Mouse (Mus musculus) midbrain, embryonic 16.5 days (tissue): ENCODE results near the gene Slc12a4. TPM values are rescaled to one million over a fixed set of nuclear protein-coding genes. Genes with fewer than 3 reads are reported as not detected.
A peak's percentile ranks its signal among the peaks of the same experiment; 100 is the strongest.

ENCODE experiments used
- ATAC-seq: fragments of 200-750 bp; cut with Nextera tagmentation; 2 replicates; pipeline ENCODE4 v1.8.0; 2017; ENCODE audit warnings: moderate TSS enrichment
- H3K27ac ChIP-seq: fragments of 300-500 bp; sonication (generic); 2 replicates; pipeline ENCODE4 v1.5.1; 2014; ENCODE audit warnings: mild to moderate bottlenecking, low read length, mixed read lengths
- H3K27me3 ChIP-seq: fragments of 300-500 bp; sonication (generic); 2 replicates; pipeline ENCODE4 v1.6.1; 2014; ENCODE audit warnings: low read depth, low read length, mixed read lengths; ENCODE audit not compliant: control insufficient read depth, insufficient read depth
- H3K36me3 ChIP-seq: fragments of 300-500 bp; sonication (generic); 2 replicates; pipeline ENCODE4 v1.6.1; 2014; ENCODE audit warnings: mild to moderate bottlenecking, low read length, moderate library complexity, mixed read lengths; ENCODE audit not compliant: control insufficient read depth, insufficient read depth
- H3K4me1 ChIP-seq: fragments of 300-500 bp; sonication (generic); 2 replicates; pipeline ENCODE4 v1.6.1; 2014; ENCODE audit warnings: mild to moderate bottlenecking, low read length, mixed read lengths; ENCODE audit not compliant: control insufficient read depth, insufficient read depth
- H3K4me2 ChIP-seq: fragments of 300-500 bp; sonication (generic); 2 replicates; pipeline ENCODE4 v1.6.1; 2014; ENCODE audit warnings: mild to moderate bottlenecking, low read length, mixed read lengths
- H3K4me3 ChIP-seq: fragments of 300-500 bp; sonication (generic); 2 replicates; pipeline ENCODE4 v1.5.1; 2014; ENCODE audit warnings: low read depth, mild to moderate bottlenecking, low read length, moderate library complexity, mixed read lengths
- H3K9ac ChIP-seq: fragments of 300-500 bp; sonication (generic); 2 replicates; pipeline ENCODE4 v1.6.1; 2014; ENCODE audit warnings: low read depth, low read length, mixed read lengths
- H3K9me3 ChIP-seq: fragments of 300-500 bp; sonication (generic); replicated peaks from 2 replicates; pipeline ENCODE4 v1.6.1; 2014; ENCODE audit warnings: mild to moderate bottlenecking, low read length, mixed read lengths; ENCODE audit not compliant: control insufficient read depth, poor library complexity, severe bottlenecking
- WGBS: fragments of 180-500 bp; shearing (Covaris S2); extraction: QIAGEN DNeasy Blood & Tissue Kit; methylation state at CpG from one replicate; pipeline ENCODE4 v1.1.7; 2014; 5-methylcytosine and 5-hydroxymethylcytosine counted together
- polyA plus RNA-seq: library from polyadenylated mRNA; unstranded; fragments of >200 nt; fragmentation: Nextera tagmentation; extraction: Ambion mirVana; gene quantifications from 2 replicates; pipeline ENCODE4 v1.2.1, GENCODE M21; 2015

The Slc12a4 gene
- polyA plus RNA-seq, 1 experiment from 2014 or later = 10.6 TPM

DNA sequence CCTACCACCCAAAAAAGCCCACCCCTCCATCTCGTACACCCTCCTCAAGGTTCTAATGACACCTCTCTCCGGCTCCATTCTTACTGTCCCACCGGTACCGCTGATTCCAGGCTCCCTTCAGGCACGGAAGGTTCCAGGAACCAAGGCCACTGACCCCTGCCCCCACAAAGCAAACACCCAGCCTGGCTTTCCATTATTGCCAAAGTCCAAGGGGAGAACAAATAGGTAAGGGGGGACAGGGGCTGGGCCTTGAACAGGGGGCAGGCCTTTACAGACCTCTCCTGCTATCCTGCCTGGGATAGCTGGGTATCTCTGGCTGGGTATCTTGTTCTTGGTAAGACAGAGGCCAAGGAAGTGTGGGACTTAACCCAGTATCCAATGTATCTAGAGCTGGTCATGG is 23.4 kb downstream of the Slc12a4 start:
- Histone ChIP-seq H3K9ac (no peak overlapping the region), H3K27ac (no peak overlapping the region), H3K36me3 (no peaks in the 10 kb centered on the region), H3K4me2 (no peak overlapping the region), H3K4me1 (peaks cover 5% of the 10 kb centered on the region), H3K9me3 (no peaks in the 10 kb centered on the region), H3K4me3 (no peak overlapping the region), H3K27me3 (no peaks in the 10 kb centered on the region)
- WGBS = 96% methylated on average over 5 of the region's 5 CpGs
- ATAC-seq = no peak

- Histone ChIP-seq H3K27me3 (no peaks in the 10 kb centered on the region), H3K4me1 (peaks cover 5% of the 10 kb centered on the region), H3K36me3 (no peaks in the 10 kb centered on the region), H3K9me3 (no peaks in the 10 kb centered on the region), H3K4me3 (no peak overlapping the region), H3K27ac (no peak overlapping the region), H3K9ac (no peak overlapping the region), H3K4me2 (no peak overlapping the region)
- no peak for ATAC-seq
- WGBS = 94% methylated on average over 11 of the region's 11 CpGs
These were observed 23.9 kb downstream of the Slc12a4 start for GRCm38 (mm10) chr8:105942026-105942425.

DNA sequence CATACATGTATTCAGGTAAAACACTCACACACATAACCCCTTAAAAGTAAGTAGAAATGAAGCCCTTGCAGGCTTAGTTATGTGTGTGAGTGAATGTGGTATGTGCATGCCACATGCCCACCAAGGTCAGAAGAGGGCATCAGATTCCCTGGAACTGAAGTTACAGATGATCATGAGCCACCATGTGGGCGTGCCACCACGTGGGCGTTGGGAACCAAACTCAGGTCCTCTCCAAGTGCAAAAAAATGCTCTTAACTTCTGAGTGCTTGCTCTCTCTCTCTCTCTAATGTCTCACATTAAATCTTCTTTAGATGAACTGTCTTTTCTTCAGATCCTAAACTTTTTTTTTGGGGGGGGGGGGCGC is 27.6 kb downstream of the Slc12a4 start, which contains the start of gene Psmb10:
Psmb10 (minus strand) TSS at position 139 of the 364 bp plus-strand sequence.
- Histone ChIP-seq H3K4me1 (peaks cover 14% of the 10 kb centered on the region), H3K4me2 (peak within 1 kb of the TSS; percentile 95), H3K27me3 (no peaks in the 10 kb centered on the region), H3K4me3 (peak within 1 kb of the TSS; percentile 63), H3K27ac (peak within 1 kb of the TSS; percentile 92), H3K9ac (peak within 1 kb of the TSS; percentile 85), H3K9me3 (no peaks in the 10 kb centered on the region), H3K36me3 (no peaks in the 10 kb centered on the region)
- WGBS = 30% methylated on average over 4 of the region's 4 CpGs
- no peak for ATAC-seq

DNA sequence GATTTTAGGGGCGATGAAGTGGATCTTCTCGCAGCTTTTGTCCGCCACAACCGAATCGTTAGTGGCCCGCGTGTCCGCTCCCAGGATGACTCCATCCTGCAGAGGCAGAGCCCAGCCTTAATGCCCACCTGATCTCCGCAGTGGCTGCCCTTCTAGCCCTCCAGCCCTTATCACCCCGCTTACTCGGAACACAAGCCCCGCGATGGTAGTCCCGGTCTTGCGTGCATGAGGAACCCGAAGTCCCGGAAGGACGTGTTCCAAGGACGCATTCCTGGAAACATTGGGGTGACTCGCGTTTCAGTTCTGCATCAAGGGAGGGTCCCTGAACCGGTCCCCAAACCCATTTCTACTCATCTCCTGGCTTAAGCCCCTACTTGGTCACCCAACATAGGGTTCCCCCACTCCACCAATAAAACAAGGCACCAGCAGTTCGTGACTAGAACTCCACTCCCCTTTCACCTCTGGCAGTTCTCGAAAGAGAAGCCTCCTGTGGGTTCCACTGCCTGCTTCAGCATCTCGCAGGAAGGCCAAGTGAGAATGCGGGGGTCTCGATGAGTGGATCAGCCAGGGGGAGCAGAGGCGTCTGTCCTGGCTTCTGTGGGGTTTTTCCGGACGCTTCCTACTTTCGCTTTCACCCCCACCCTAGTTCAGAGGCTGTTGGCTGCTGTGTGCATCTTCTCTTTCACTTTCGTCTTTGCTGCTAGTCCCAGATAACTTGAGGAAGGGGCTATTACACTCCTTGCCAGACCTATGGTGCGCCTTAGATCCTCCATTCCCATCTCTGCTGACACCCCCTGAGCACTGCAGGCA is 28.2 kb downstream of the Slc12a4 start:
- Histone ChIP-seq H3K4me1 (peaks cover 14% of the 10 kb centered on the region), H3K27ac (peak overlapping the region; percentile 92), H3K4me3 (peak overlapping the region; percentile 63), H3K9me3 (no peaks in the 10 kb centered on the region), H3K9ac (peak overlapping the region; percentile 85), H3K27me3 (no peaks in the 10 kb centered on the region), H3K36me3 (no peaks in the 10 kb centered on the region), H3K4me2 (peak overlapping the region; percentile 95)
- WGBS = 2% methylated on average over 33 of the region's 33 CpGs
- peak; percentile 50 for ATAC-seq

GRCm38 (mm10) chr8:105936866-105937475 is 28.9 kb downstream of the Slc12a4 start:
- Histone ChIP-seq H3K4me1 (peaks cover 14% of the 10 kb centered on the region), H3K9ac (peak overlapping the region; percentile 85), H3K9me3 (no peaks in the 10 kb centered on the region), H3K27me3 (no peaks in the 10 kb centered on the region), H3K4me2 (peak overlapping the region; percentile 95), H3K36me3 (no peaks in the 10 kb centered on the region), H3K27ac (peak overlapping the region; percentile 92), H3K4me3 (peak overlapping the region; percentile 63)
- peak; percentile 90 for ATAC-seq
- 2% methylated on average over 29 of the region's 30 CpGs for WGBS

DNA sequence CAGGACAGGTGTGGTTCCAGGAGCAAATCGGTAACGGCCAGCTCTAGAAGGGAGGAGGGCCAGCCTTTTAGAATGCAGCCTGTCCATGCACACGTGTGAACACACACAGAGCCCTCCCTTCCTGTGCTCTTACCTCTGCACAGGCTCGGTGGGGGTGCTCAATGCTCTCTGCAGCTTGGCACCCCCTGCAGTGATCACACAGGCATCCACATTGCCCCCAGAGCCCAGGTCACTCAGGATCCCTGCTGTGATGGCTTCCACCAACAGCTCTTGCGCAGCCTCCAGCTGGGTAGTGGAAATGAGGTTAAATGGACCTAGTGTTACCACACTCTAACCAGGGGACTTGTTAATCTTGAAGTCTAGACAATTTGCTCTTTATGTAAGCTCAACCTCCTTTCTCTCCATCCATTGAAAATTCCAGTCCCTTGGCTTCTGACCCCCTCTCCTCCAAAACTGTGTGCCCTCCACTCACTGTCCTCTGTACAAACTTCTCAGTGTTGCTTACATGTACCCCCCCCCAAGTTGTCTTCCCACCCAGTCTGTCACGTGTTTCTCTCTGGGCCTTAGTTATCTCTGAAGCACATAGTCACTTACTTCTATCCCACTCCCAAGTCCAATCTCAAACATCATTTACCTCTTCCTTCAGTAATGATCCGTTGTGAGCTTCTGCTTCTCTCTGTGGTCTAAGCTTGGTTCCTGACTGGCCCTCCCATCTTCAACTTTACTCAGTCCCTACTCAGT is 29.9 kb downstream of the Slc12a4 start:
- peak overlapping the region; percentile 95 for H3K4me2 ChIP-seq
- ATAC-seq = no peak
- peak overlapping the region; percentile 63 for H3K4me3 ChIP-seq
- H3K9me3 ChIP-seq = no peaks in the 10 kb centered on the region
- peak overlapping the region; percentile 85 for H3K9ac ChIP-seq
- peak overlapping the region; percentile 75 for H3K27ac ChIP-seq
- WGBS = 31% methylated on average over 7 of the region's 7 CpGs
- H3K27me3 ChIP-seq = no peaks in the 10 kb centered on the region
- no peaks in the 10 kb centered on the region for H3K36me3 ChIP-seq
- H3K4me1 ChIP-seq = peaks cover 14% of the 10 kb centered on the region

- Histone ChIP-seq H3K4me2 (no peak overlapping the region), H3K4me1 (peaks cover 14% of the 10 kb centered on the region), H3K9me3 (no peaks in the 10 kb centered on the region), H3K27me3 (no peaks in the 10 kb centered on the region), H3K36me3 (no peaks in the 10 kb centered on the region), H3K27ac (no peak overlapping the region), H3K9ac (no peak overlapping the region), H3K4me3 (no peak overlapping the region)
- no peak for ATAC-seq
- WGBS = 92% methylated on average over 6 of the region's 6 CpGs
These were observed 30.8 kb downstream of the Slc12a4 start for GRCm38 (mm10) chr8:105935105-105935504.

GRCm38 (mm10) chr8:105933762-105934161 is 32.1 kb downstream of the Slc12a4 start, which contains the start of gene Ctrl:
Gene Ctrl, minus strand, starts transcription at chr8:105933862.
- no peak for ATAC-seq
- peaks cover 14% of the 10 kb centered on the region for H3K4me1 ChIP-seq
- H3K27me3 ChIP-seq = no peaks in the 10 kb centered on the region
- H3K9me3 ChIP-seq = no peaks in the 10 kb centered on the region
- H3K9ac ChIP-seq = no peak within 1 kb of the TSS
- H3K4me3 ChIP-seq = no peak within 1 kb of the TSS
- WGBS = 94% methylated on average over 2 of the region's 2 CpGs
- H3K36me3 ChIP-seq = no peaks in the 10 kb centered on the region
- no peak within 1 kb of the TSS for H3K27ac ChIP-seq
- H3K4me2 ChIP-seq = no peak within 1 kb of the TSS
